Mouse (Mus musculus) G1E (cell line): ENCODE measurements around the gene Ptgds.

ENCODE experiments used
- CTCF ChIP-seq: IDR thresholded peaks from 2 replicates; pipeline ENCODE4 v1.5.1; 2012; ENCODE audit warnings: low read depth, low read length, inconsistent platforms, mixed read lengths
- GATA1 ChIP-seq: IDR thresholded peaks from 2 replicates; pipeline ENCODE4 v1.6.1; 2012; ENCODE audit warnings: borderline replicate concordance, low read length, inconsistent platforms, mixed read lengths
- POLR2AphosphoS5 ChIP-seq: IDR thresholded peaks from 2 replicates; pipeline ENCODE4 v1.6.1; 2012; ENCODE audit warnings: low read depth, low read length, inconsistent platforms; ENCODE audit not compliant: insufficient replicate concordance
- TAL1 ChIP-seq: conservative IDR thresholded peaks from 2 replicates; pipeline ENCODE4 v1.6.1; 2012; ENCODE audit warnings: low read depth, low read length, inconsistent platforms, mixed read lengths

DNA sequence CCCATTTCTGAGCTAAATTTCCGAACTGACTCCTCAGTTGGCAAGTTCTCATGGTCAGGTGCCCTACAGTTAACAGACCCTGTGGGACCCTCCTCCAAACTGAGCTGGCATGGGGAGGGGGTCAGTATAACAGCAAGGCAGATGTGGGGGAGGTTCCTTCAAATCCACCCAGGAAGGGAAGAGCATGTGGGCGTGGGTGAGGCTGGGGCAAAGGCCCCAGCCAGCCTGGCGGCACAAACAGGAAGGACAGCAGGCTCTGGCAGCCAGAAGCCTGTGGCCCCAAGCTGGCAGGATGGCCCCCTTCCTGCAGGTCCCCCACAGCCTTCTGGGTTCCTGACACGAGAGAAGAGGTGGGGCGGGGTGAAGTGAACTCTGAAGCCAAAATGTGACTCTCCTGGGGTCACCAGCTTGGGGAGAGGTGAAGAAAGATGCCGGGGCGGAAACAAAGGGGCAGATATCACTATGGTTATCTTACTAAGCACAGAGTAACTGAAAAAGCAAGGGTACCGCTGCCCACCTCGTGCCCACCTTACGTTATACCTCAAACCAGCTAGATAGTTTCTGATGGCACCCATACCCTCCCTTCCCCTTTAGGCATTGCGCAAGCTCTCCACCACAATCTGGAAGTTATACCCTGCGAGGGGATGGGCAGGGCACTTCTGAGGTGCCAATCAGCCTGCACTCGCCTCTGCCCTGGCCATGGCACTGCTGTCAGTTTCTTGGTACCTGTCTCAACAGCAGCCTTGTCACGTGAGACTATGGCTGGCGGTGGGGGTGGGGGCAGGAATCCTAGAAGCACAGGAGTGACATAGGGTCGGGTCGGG lies 47.0 kb downstream of the Ptgds start, which contains the start of gene Fut7:
- no peak for TF ChIP-seq CTCF
- TF ChIP-seq GATA1, result no peak
- TF ChIP-seq POLR2AphosphoS5, result no peak
- no peak for TF ChIP-seq TAL1
